Mouse (Mus musculus) bone marrow macrophage, adult 2 months (primary cell): ENCODE measurements around the gene Acot1. TPM values are rescaled to one million over a fixed set of nuclear protein-coding genes. Genes with fewer than 3 reads are reported as not detected.

Experiments used
- H3K27ac ChIP-seq: 2 replicates; pipeline ENCODE4 v1.5.1; 2012; ENCODE audit warnings: low read depth, low read length; ENCODE audit not compliant: insufficient read depth
- H3K4me1 ChIP-seq: 2 replicates; pipeline ENCODE4 v1.6.1; 2012; ENCODE audit warnings: low read length; ENCODE audit not compliant: control insufficient read depth, insufficient read depth
- H3K4me3 ChIP-seq: 2 replicates; pipeline ENCODE4 v1.5.1; 2012; ENCODE audit warnings: mild to moderate bottlenecking, low read length, moderate library complexity; ENCODE audit not compliant: insufficient read depth
- CTCF ChIP-seq: IDR thresholded peaks from 2 replicates; pipeline ENCODE4 v1.5.1; 2012; ENCODE audit warnings: low read depth, mild to moderate bottlenecking, low read length, moderate library complexity
- POLR2A ChIP-seq: IDR thresholded peaks from 2 replicates; pipeline ENCODE4 v1.6.1; 2012; ENCODE audit warnings: mild to moderate bottlenecking, low read depth, low read length, borderline replicate concordance
- polyA plus RNA-seq: library from polyadenylated mRNA; stranded (reverse); fragments of >200 nt; gene quantifications from 2 replicates; pipeline ENCODE4 v1.2.4, GENCODE M21; 2012; ENCODE audit not compliant: missing spikeins, insufficient read depth, insufficient read length

Acot1 gene
- polyA plus RNA-seq, 1 experiment: 13.0 TPM

- TF ChIP-seq POLR2A (no peak), CTCF (peak; percentile 42; the same call in 1 of the 2 replicates)
- Histone ChIP-seq H3K4me3 (no peak overlapping the region), H3K27ac (no peak overlapping the region), H3K4me1 (no peaks in the 10 kb centered on the region)
Observed at GRCm38 (mm10) chr12:84063228-84063627, 53.9 kb downstream of the Acot1 start.

DNA sequence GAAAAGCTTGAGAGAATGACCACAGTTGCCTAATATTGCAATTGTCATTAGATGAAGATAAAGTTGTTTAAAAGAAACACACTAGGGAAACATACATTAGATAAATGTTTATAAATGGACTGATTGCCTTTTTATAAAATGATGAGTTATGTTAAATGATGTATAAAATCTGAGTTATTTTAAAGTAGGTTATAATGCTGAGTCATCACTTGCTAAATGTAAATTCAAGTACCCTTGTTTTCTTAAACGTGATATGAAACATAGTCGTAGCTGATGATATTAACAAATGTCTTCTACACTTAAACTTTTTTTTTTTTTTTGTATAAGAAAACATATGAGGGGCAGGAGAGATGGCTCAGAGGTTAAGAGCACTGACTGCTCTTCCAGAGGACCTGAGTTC is 54.5 kb downstream of the Acot1 start:
- no peak for TF ChIP-seq CTCF
- no peak for TF ChIP-seq POLR2A
- Histone ChIP-seq H3K27ac (no peak overlapping the region), H3K4me1 (no peaks in the 10 kb centered on the region), H3K4me3 (no peak overlapping the region)

GRCm38 (mm10) chr12:84064621-84065020 is 55.3 kb downstream of the Acot1 start:
- TF ChIP-seq CTCF (no peak), POLR2A (no peak)
- Histone ChIP-seq H3K4me3 (no peak overlapping the region), H3K4me1 (no peaks in the 10 kb centered on the region), H3K27ac (no peak overlapping the region)

- Histone ChIP-seq H3K27ac (no peak overlapping the region), H3K4me1 (no peaks in the 10 kb centered on the region), H3K4me3 (no peak overlapping the region)
- no peak for TF ChIP-seq CTCF
- no peak for TF ChIP-seq POLR2A
Observed at GRCm38 (mm10) chr12:84067752-84068151, 58.5 kb downstream of the Acot1 start.

Other genes starting within 250 kb of the Acot1 start
- gene Papln, start 245.9 kb upstream of the Acot1 start, polyA plus RNA-seq: not detected in 2 replicates
- gene Numb, start 87.6 kb upstream of the Acot1 start, polyA plus RNA-seq: 33.0 and 42.4 TPM in 2 replicates
- 7.2 and 8.0 TPM in 2 replicates for gene Riox1, start 58.9 kb upstream of the Acot1 start, polyA plus RNA-seq
- gene Heatr4, start 24.6 kb upstream of the Acot1 start, polyA plus RNA-seq: not detected in 2 replicates
- gene Acot2, start 21.6 kb upstream of the Acot1 start, polyA plus RNA-seq: 12.5 and 15.0 TPM in 2 replicates
- 0.09 and 0.36 TPM in 2 replicates for gene Acot4, start 28.9 kb downstream of the Acot1 start, polyA plus RNA-seq
- gene Gm49366, start 29.4 kb downstream of the Acot1 start, polyA plus RNA-seq: not detected in 2 replicates
- not detected in 2 replicates for gene Acot3, start 42.7 kb downstream of the Acot1 start, polyA plus RNA-seq
- not detected in 2 replicates for gene Acot5, start 59.8 kb downstream of the Acot1 start, polyA plus RNA-seq
- 0.47 and 0.49 TPM in 2 replicates for gene Acot6, start 91.2 kb downstream of the Acot1 start, polyA plus RNA-seq
- 3.9 TPM in 2 replicates for gene Dnal1, start 104.9 kb downstream of the Acot1 start, polyA plus RNA-seq
- gene Pnma1, start 139.0 kb downstream of the Acot1 start, polyA plus RNA-seq: 0.23 TPM in 1 of 2 replicates, not detected in the other
- 26.6 and 33.7 TPM in 2 replicates for gene Elmsan1, start 209.4 kb downstream of the Acot1 start, polyA plus RNA-seq